Mouse (Mus musculus) heart, adult 8-10 months (tissue): ENCODE measurements around the gene Atf6. TPM values are rescaled to one million over a fixed set of nuclear protein-coding genes. Genes with fewer than 3 reads are reported as not detected.

Experiments
- DNase-seq: peaks from one replicate; pipeline ENCODE4 v3.0.0; 2022; ENCODE audit warnings: low spot score
- total RNA-seq, 4 experiments: library from RNA; stranded (reverse); gene quantifications; 2 replicates each; pipeline ENCODE4 v1.2.4; 2022

The Atf6 gene
- total RNA-seq, 4 experiments from 2014 or later = 70.6 to 81.4 (median 76.4) TPM

DNA sequence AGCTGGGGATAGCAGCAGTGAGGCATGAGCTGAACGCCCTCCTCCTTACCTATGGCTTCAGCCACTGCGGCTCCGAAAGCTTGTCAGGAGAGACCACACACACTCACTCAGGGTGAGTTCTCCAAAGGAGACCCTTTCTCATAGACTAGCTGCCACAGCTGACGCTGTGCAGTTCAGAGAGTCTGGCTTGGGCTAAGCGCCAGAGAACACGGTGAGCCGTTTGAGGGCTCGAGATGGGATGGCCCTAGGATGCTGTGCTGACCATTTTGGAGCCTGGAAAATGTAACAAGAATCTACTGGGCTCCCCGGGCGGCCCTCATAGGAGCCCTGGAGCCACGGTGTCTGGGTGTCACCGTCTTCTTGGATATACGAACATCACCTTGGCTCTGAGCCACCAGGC is 208.3 kb downstream of the Atf6 start:
- DNase-seq = no peak

DNA sequence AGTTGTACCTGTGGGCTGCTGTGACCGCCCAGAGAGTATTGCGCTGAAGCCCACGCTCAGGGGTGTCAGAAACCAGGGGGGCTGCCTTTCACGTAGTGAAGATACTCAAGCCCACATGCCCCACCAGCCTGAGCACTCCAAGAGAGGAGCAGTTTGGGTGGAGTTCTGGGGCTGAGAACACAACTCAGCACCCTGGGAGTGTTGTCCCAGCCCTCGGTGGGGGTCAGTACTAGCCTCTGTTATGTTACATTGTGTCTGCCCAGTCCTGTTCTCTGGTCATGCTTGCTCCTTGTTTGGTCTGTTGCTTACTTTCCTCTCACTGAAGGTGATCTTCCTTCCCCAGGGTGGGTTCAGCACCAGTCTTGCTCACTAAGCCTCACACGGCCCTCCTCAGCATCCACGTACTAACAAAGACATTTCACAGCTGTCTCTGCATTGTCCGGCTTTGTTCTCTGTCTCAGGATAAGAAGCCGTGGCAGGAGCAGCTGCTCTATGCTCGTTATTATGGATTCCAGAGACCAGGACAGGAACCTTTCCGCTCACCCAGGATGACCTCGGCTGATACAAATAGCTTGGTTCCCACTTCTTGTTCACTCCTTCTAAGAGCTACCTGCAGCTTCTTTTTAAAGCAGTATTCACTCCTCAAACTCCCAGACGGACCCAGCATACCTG is 209.8 kb downstream of the Atf6 start:
- no peak for DNase-seq

DNA sequence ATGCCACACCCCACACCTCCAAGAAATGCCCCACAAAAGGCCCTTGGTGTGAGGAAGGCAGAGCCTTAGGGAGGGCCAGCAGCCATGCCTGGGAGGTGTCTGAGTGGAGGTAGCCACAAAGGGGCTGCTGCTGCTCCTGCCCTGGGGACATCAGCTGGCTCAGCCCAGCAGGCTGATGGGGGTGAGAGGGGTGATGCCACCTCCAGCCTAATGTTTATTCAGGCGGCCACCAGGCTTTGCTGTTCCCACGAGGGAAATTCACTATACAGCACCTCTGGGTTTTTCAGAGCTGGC is 210.4 kb downstream of the Atf6 start:
- no peak for DNase-seq

DNA sequence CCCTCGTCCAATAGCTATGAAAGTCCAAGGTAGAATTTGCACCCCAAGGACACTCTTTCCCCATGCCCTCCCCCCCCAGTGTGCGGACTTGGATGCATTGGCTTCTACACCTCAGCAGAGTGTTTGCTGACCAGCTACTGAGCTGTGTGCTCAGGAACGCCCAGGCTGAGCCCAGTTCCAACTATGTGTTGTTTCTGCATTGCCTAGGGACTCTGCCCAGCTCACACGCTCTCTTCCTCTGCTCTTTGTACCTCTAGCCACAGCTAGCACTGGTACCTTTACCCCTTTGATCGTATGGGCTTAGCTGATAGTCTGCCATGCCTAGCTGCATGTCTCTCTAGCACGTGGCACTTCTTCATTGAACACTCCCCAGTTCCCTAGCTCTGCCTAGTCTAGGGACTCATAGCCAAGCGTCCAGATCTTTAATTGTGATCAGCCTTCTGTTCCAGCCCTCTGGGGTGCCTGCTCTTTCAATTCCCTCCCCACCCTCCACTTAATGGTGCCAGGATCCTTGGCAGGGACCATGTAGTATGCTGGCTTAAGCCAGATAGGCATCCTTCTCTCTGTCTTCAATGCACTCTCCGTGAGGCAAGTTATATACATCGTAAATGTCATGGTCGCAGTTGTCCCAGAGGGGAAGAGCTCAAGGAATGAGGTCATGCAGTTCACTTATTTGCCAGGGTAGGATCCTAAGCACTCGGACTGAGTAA is 210.9 kb downstream of the Atf6 start:
- DNase-seq = no peak

DNA sequence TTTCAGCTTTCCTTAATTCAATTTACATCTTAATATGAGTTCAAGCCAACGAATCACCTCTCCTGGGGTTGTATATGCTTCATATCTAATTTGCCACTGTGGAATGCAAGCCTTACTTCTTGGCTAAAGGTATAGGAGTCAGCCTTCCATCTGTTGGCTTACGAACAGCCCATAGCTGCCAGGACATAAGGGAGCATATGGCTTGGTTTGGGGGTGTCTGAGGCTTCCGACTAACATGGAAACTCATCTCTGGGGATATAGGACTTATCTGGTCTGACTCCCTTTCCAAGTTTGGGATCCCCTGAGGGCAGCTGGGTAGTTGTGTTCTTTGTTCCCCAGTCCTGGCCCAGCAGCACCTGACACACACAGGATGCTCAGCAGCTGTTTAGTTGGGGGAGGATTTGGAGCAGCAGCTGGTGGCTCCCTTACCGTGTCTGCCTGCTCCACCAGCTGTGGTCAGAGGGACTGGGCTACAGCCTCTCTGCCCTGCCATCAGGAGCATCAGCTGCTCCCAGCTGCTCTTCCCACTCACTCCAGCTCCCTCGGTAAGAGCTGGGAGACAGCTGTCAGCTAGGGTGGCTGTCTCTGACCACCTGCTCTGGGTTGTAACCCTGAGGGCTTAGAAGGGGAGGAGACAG is 212.2 kb downstream of the Atf6 start:
- DNase-seq = no peak

Other genes starting within 250 kb of the Atf6 start
- 10 to 100 TPM in 1 of 4 experiments, 1 to 10 TPM in 3; 4.4 to 14.8 (median 7.6) TPM for gene Olfml2b, start 223.2 kb downstream of the Atf6 start, total RNA-seq
- under 1 TPM in 3 of 4 experiments, not detected in 1; 0.44 to 0.68 (median 0.57) TPM for gene Gm26620, start 17.3 kb upstream of the Atf6 start, total RNA-seq
- gene Dusp12, start 17.8 kb upstream of the Atf6 start, total RNA-seq = 1 to 10 TPM; 7.6 to 8.9 (median 8.3) TPM
- not detected for gene Fcrlb, start 45.2 kb upstream of the Atf6 start, total RNA-seq
- gene Fcrla, start 59.8 kb upstream of the Atf6 start, total RNA-seq = 1 to 10 TPM in 1 of 4 experiments, under 1 TPM in 2, not detected in 1; 0.75 to 1.1 (median 0.86) TPM
- 10 to 100 TPM in 1 of 4 experiments, 1 to 10 TPM in 3; 3.9 to 10.6 (median 5.7) TPM for gene Fcgr2b, start 108.8 kb upstream of the Atf6 start, total RNA-seq
- 1 to 10 TPM in 1 of 4 experiments, under 1 TPM in 2, not detected in 1; 0.22 to 1.4 (median 0.50) TPM for gene Fcgr4, start 151.1 kb upstream of the Atf6 start, total RNA-seq
- 10 to 100 TPM in 2 of 4 experiments, 1 to 10 TPM in 2; 7.8 to 13.7 (median 9.7) TPM for gene Fcgr3, start 197.2 kb upstream of the Atf6 start, total RNA-seq
- gene Cfap126, start 246.1 kb upstream of the Atf6 start, total RNA-seq = 1 to 10 TPM in 1 of 4 experiments, under 1 TPM in 3; 0.60 to 2.0 (median 0.88) TPM